In the genomic region with DNA sequence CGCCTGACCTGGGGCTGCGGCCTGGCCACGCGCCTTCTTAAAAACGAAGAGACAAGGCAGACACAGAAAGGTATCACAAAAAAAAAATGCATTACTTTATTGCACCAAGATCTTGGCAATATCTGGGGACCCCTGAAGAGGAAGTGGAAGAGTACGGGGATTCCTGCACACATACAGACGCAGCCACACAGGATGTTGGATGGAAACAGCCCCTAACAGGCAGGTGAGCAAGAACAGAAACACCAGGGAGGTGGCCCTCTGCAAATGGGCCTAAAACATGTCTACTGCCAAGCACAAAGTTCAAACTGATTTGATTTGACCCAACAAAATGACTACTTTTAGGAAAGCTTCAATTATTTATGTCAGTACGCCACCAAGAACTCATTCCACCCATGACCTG, we compare ENCODE assay signal across 25 mouse cellular contexts. TPM values are rescaled to one million over a fixed set of nuclear protein-coding genes. Genes with fewer than 3 reads are reported as not detected.
A peak's percentile ranks its signal among the peaks of the same experiment; 100 is the strongest.
DNase-seq lines count a peak whose midpoint lies in the region; ATAC-seq and TF ChIP-seq lines count a peak whose summit lies in the region.
"Had no signal": no experiment of that assay in that cellular context is flagged by ENCODE, and none has a peak within 500 bp of the region (broad histone marks: within the 10 kb centered on the region; RNA-seq: fewer than 3 reads in every experiment).

No protein-coding gene starts in this region.

- TF ChIP-seq POLR2A in spleen, adult 2 months (IDR thresholded peaks at IDR 0.05; ENCODE audit: low read depth, low read length) = no peak

- no peak overlapping the region for H3K9ac ChIP-seq in forebrain, postnatal 0 days
- H3K9ac ChIP-seq: heart, embryonic 13.5 days; hindbrain, embryonic 14.5 days had no signal

- WGBS in spleen, adult 2 months = 80% methylated on average over 8 of the region's 8 CpGs
- 97% methylated on average over 8 of the region's 8 CpGs for WGBS in forebrain, postnatal 0 days

- TF ChIP-seq CTCF in spleen, adult 2 months (IDR thresholded peaks at IDR 0.05; ENCODE audit: extremely low read depth, insufficient read depth, insufficient read length, insufficient replicate concordance) = no peak
- TF ChIP-seq CTCF in forebrain, postnatal 0 days (IDR thresholded peaks at IDR 0.05; ENCODE audit: low read depth) = no peak

- DNase-seq in spleen, adult 2 months (ENCODE audit: low read depth in 1 of 2, low spot score in 2 of 2) = no peak
- no peak for DNase-seq in spleen, postnatal 10 days (ENCODE audit: low spot score in 2 of 2)
- peak; percentile 34 for DNase-seq in CD4-positive, CD25-positive, alpha-beta regulatory T cell, adult 2 months (ENCODE audit: low read depth, low spot score)
- DNase-seq in urinary bladder, postnatal 36 days (ENCODE audit: low spot score in 2 of 2) = no peak
- DNase-seq in cerebellum, postnatal 4 days (ENCODE audit: low spot score in 2 of 2) = no peak
- no peak for DNase-seq in forebrain, postnatal 0 days
- DNase-seq: adrenal gland, adult 8-10 months; adrenal gland, postnatal 25 days; cerebellum, adult 11 months; cerebellum, adult 2 months; cerebellum, adult 9-11 months; cerebellum, postnatal 25 days; embryo, embryonic 11 days; gastrocnemius, postnatal 10 days; gastrocnemius, postnatal 36 days; heart, adult 2 months; heart, postnatal 14 days; heart, postnatal 4 days had no signal

- H3K27me3 ChIP-seq in spleen, adult 2 months (ENCODE audit: control insufficient read depth, insufficient read depth, low read length) = no peaks in the 10 kb centered on the region
- no peaks in the 10 kb centered on the region for H3K27me3 ChIP-seq in forebrain, postnatal 0 days (ENCODE audit: insufficient read depth, low read length)
- H3K27me3 ChIP-seq: heart, embryonic 13.5 days had no signal

- peak; percentile 64 for ATAC-seq in activated CD4-positive, CD25-positive, alpha-beta regulatory T cell, adult 4 months
- peak; percentile 51 for ATAC-seq in inflammation-experienced regulatory T-cells, adult 6 months
- no peak for ATAC-seq in forebrain, postnatal 0 days
- ATAC-seq: forebrain, embryonic 14.5 days; hindbrain, postnatal 0 days had no signal

- peak overlapping the region; percentile 97 for H3K27ac ChIP-seq in spleen, adult 2 months (ENCODE audit: insufficient read depth, low read length)
- H3K27ac ChIP-seq in forebrain, postnatal 0 days (ENCODE audit: low read depth, low read length) = no peak overlapping the region
- H3K27ac ChIP-seq: heart, adult 2 months; heart, embryonic 10.5 days; heart, embryonic 13.5 days; hindbrain, embryonic 14.5 days; hindbrain, postnatal 0 days had no signal

- H3K4me1 ChIP-seq in spleen, adult 2 months (ENCODE audit: control insufficient read depth, insufficient read depth, insufficient read length) = peaks cover 22% of the 10 kb centered on the region
- peaks cover 2% of the 10 kb centered on the region; the same call in 1 of the 2 replicates for H3K4me1 ChIP-seq in forebrain, postnatal 0 days (ENCODE audit: insufficient read depth)

- H3K4me3 ChIP-seq in spleen, adult 2 months (ENCODE audit: extremely low read depth, insufficient read depth, insufficient read length) = no peak overlapping the region
- H3K4me3 ChIP-seq in forebrain, postnatal 0 days (ENCODE audit: low read depth, low read length) = no peak overlapping the region
- H3K4me3 ChIP-seq: heart, adult 2 months; heart, embryonic 10.5 days; heart, embryonic 13.5 days had no signal

- no peak overlapping the region for H3K4me2 ChIP-seq in forebrain, postnatal 0 days (ENCODE audit: low read depth)
- H3K4me2 ChIP-seq: heart, embryonic 13.5 days; hindbrain, embryonic 14.5 days had no signal

- H3K9me3 ChIP-seq in forebrain, postnatal 0 days (ENCODE audit: low read length) = no peaks in the 10 kb centered on the region
- H3K9me3 ChIP-seq: heart, embryonic 10.5 days; heart, embryonic 13.5 days had no signal

- peaks cover 21% of the 10 kb centered on the region for H3K36me3 ChIP-seq in spleen, adult 2 months (ENCODE audit: control insufficient read depth, insufficient read depth, low read length)
- H3K36me3 ChIP-seq in forebrain, postnatal 0 days (ENCODE audit: insufficient read depth) = peaks cover 75% of the 10 kb centered on the region

RNA-seq across cellular contexts. Expression of a gene that starts 11.2 kb away (rescaled TPM):
- polyA plus RNA-seq in spleen, adult 2 months (2012; rRNA removed) = 47.7 and 57.3 TPM in 2 replicates
- polyA plus RNA-seq in activated CD4-positive, CD25-positive, alpha-beta regulatory T cell, adult 4 months (2017; shearing (Covaris generic)) = 10 to 100 TPM; 50.1 to 73.2 TPM
- polyA plus RNA-seq in inflammation-experienced regulatory T-cells, adult 6 months (2017; shearing (Covaris generic)) = 10 to 100 TPM; 33.8 to 51.6 (median 41.7) TPM
- 64.1 and 74.1 TPM in 2 replicates for total RNA-seq in forebrain, postnatal 0 days (2014; rRNA removed)
- 23.7 and 24.2 TPM in 2 replicates for polyA plus RNA-seq in forebrain, postnatal 0 days (2015; fragmentation: Nextera tagmentation; extraction: Ambion mirVana)

RNA-seq across cellular contexts. Expression of a gene that starts 30.5 kb away (rescaled TPM):
- polyA plus RNA-seq in spleen, adult 2 months (2012; rRNA removed) = 20.9 and 25.3 TPM in 2 replicates
- polyA plus RNA-seq in activated CD4-positive, CD25-positive, alpha-beta regulatory T cell, adult 4 months (2017; shearing (Covaris generic)) = 10 to 100 TPM; 15.6 to 15.8 TPM
- 10 to 100 TPM; 14.3 to 24.4 (median 22.5) TPM for polyA plus RNA-seq in inflammation-experienced regulatory T-cells, adult 6 months (2017; shearing (Covaris generic))
- total RNA-seq in forebrain, postnatal 0 days (2014; rRNA removed) = 17.1 and 22.1 TPM in 2 replicates
- 6.7 and 9.5 TPM in 2 replicates for polyA plus RNA-seq in forebrain, postnatal 0 days (2015; fragmentation: Nextera tagmentation; extraction: Ambion mirVana)
